Mouse (Mus musculus): ENCODE measurements around the gene Arhgef1. TPM values are rescaled to one million over a fixed set of nuclear protein-coding genes. Genes with fewer than 3 reads are reported as not detected.

Arhgef1 gene
- total RNA-seq, 4 experiments from 2014 or later, result 31.8 to 45.5 (median 43.8) TPM

Small RNAs within 50 kb of the gene (microRNA-seq; reads per million reads assigned to microRNA genes)
- 1.1 reads per million for gene Mir7046

Other genes starting within 250 kb of the Arhgef1 start
- not detected for gene Tex101, start 226.2 kb upstream of the Arhgef1 start, total RNA-seq (2022)
- not detected for gene BC049730, start 193.7 kb upstream of the Arhgef1 start, total RNA-seq (2022)
- not detected for gene Gm4763, start 176.0 kb upstream of the Arhgef1 start, total RNA-seq (2022)
- 1 to 10 TPM in 1 of 4 experiments, not detected in 3; 1.6 TPM for gene Cd177, start 142.6 kb upstream of the Arhgef1 start, total RNA-seq (2022)
- not detected for gene Ceacam10, start 125.7 kb upstream of the Arhgef1 start, total RNA-seq (2022)
- gene Gm9844, start 40.7 kb upstream of the Arhgef1 start, total RNA-seq (2022), result not detected
- not detected for gene Lypd4, start 33.0 kb upstream of the Arhgef1 start, total RNA-seq (2022)
- gene Dmrtc2, start 32.9 kb upstream of the Arhgef1 start, total RNA-seq (2022), result not detected
- gene Rps19, start 18.5 kb upstream of the Arhgef1 start, total RNA-seq (2022), result 100 to 1,000 TPM; 468 to 567 (median 530) TPM
- gene Cd79a, start 5.5 kb upstream of the Arhgef1 start, total RNA-seq (2022), result 1 to 10 TPM in 1 of 4 experiments, under 1 TPM in 3; 0.35 to 2.1 (median 0.66) TPM
- gene Gm4881, start 41.6 kb downstream of the Arhgef1 start, total RNA-seq (2022), result not detected
- gene Rabac1, start 69.8 kb downstream of the Arhgef1 start, total RNA-seq (2022), result 100 to 1,000 TPM; 297 to 375 (median 324) TPM
- gene Atp1a3, start 103.0 kb downstream of the Arhgef1 start, total RNA-seq (2022), result 1 to 10 TPM in 2 of 4 experiments, under 1 TPM in 2; 0.60 to 3.3 (median 1.3) TPM
- gene Grik5, start 169.4 kb downstream of the Arhgef1 start, total RNA-seq (2022), result 1 to 10 TPM; 3.7 to 4.5 (median 3.8) TPM
- 10 to 100 TPM in 1 of 4 experiments, 1 to 10 TPM in 3; 7.9 to 10.0 (median 9.0) TPM for gene Zfp574, start 169.7 kb downstream of the Arhgef1 start, total RNA-seq (2022)